Mouse (Mus musculus) ES-E14 (cell line): ENCODE measurements at regions not wholly inside any gene's neighbourhood (a gene's known extent, or its start where the extent isn't known, plus 50 kb on each side); places are given as distances from the start of the nearest gene placed in this dataset.

Experiments used
- HCFC1 ChIP-seq: IDR thresholded peaks from 2 replicates; pipeline ENCODE4 v1.6.1; 2012; ENCODE audit warnings: low read length, inconsistent platforms, borderline replicate concordance; ENCODE audit not compliant: insufficient read depth
- MAFK ChIP-seq: IDR thresholded peaks from 2 replicates; pipeline ENCODE4 v1.6.1; 2014; ENCODE audit warnings: mild to moderate bottlenecking, low read depth, low read length, inconsistent platforms; ENCODE audit not compliant: insufficient read depth
- ZC3H11A ChIP-seq: IDR thresholded peaks from 2 replicates; pipeline ENCODE4 v1.6.1; 2012; ENCODE audit warnings: low read depth, mild to moderate bottlenecking, inconsistent platforms, low read length, borderline replicate concordance

DNA sequence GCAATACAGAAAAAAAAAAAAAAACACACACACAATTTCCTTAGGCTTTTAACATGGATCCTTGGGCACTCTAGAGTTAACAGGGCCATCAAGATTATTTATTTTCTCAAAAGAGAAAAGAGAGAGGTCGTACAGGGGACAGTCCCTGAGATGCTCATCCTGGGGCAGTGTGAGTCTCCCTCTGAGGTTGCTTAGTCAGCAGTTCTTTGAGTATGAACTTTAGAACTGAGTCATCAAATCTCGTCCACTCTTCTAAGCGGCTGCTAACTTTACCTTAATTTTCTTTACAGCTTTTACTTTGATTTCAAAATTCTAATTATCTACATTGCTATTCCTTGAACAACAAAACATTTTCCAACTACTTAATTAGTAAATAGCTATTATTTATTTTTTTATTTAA lies 177.0 kb upstream of the Gnaz start:
- TF ChIP-seq ZC3H11A, result no peak
- TF ChIP-seq HCFC1, result no peak
- peak; percentile 87 for TF ChIP-seq MAFK
